Mouse (Mus musculus): ENCODE data around the gene Zbtb16.

The Zbtb16 gene

GRCm38 (mm10) chr9:48835631-48836565, at the start of gene Zbtb16:
Gene Zbtb16 (minus strand): TSS chr9:48836222.
- DNase-seq (ENCODE audit: extremely low spot score) = peak; percentile 95

- DNase-seq (ENCODE audit: extremely low spot score) = no peak
Measured at GRCm38 (mm10) chr9:48872896-48873295, 36.9 kb upstream of the Zbtb16 start.

GRCm38 (mm10) chr9:48866523-48867121, 30.6 kb upstream of the Zbtb16 start:
- DNase-seq (ENCODE audit: extremely low spot score) = no peak

GRCm38 (mm10) chr9:48865235-48865634, 29.2 kb upstream of the Zbtb16 start:
- no peak for DNase-seq (ENCODE audit: extremely low spot score)

GRCm38 (mm10) chr9:48861481-48861880, 25.5 kb upstream of the Zbtb16 start:
- DNase-seq (ENCODE audit: extremely low spot score) = no peak

GRCm38 (mm10) chr9:48860526-48860845, 24.5 kb upstream of the Zbtb16 start:
- peak; percentile 85 for DNase-seq (ENCODE audit: extremely low spot score)

- DNase-seq (ENCODE audit: extremely low spot score) = no peak
Measured at GRCm38 (mm10) chr9:48859828-48860525, 24.0 kb upstream of the Zbtb16 start.

- DNase-seq (ENCODE audit: extremely low spot score) = no peak
Measured at GRCm38 (mm10) chr9:48857944-48858343, 21.9 kb upstream of the Zbtb16 start.

GRCm38 (mm10) chr9:48856240-48856639, 20.2 kb upstream of the Zbtb16 start:
- DNase-seq (ENCODE audit: extremely low spot score) = no peak

GRCm38 (mm10) chr9:48849531-48849930, 13.5 kb upstream of the Zbtb16 start:
- DNase-seq (ENCODE audit: extremely low spot score) = no peak

GRCm38 (mm10) chr9:48839568-48839967, 3.5 kb upstream of the Zbtb16 start:
- DNase-seq (ENCODE audit: extremely low spot score) = no peak

- no peak for DNase-seq (ENCODE audit: extremely low spot score)
Measured at GRCm38 (mm10) chr9:48838346-48838745, 2.3 kb upstream of the Zbtb16 start.

- DNase-seq (ENCODE audit: extremely low spot score) = peak; percentile 54
Measured at GRCm38 (mm10) chr9:48837181-48837580, 1.2 kb upstream of the Zbtb16 start.

- DNase-seq (ENCODE audit: extremely low spot score) = no peak
Measured at GRCm38 (mm10) chr9:48836566-48836930, 526 bp upstream of the Zbtb16 start.

GRCm38 (mm10) chr9:48834541-48835411, 1.2 kb downstream of the Zbtb16 start:
- DNase-seq (ENCODE audit: extremely low spot score) = peak; percentile 62

GRCm38 (mm10) chr9:48834006-48834405, 2.0 kb downstream of the Zbtb16 start:
- no peak for DNase-seq (ENCODE audit: extremely low spot score)

- no peak for DNase-seq (ENCODE audit: extremely low spot score)
Measured at GRCm38 (mm10) chr9:48833493-48833892, 2.5 kb downstream of the Zbtb16 start.

GRCm38 (mm10) chr9:48832473-48833100, 3.4 kb downstream of the Zbtb16 start:
- no peak for DNase-seq (ENCODE audit: extremely low spot score)

GRCm38 (mm10) chr9:48831560-48832460, 4.2 kb downstream of the Zbtb16 start:
- no peak for DNase-seq (ENCODE audit: extremely low spot score)

GRCm38 (mm10) chr9:48828839-48829238, 7.2 kb downstream of the Zbtb16 start:
- no peak for DNase-seq (ENCODE audit: extremely low spot score)
